Mouse (Mus musculus): Measurements from ENCODE around the gene Prkg1.

- TF ChIP-seq CTCF (IDR thresholded peaks at IDR 0.05; ENCODE audit: control insufficient read depth, insufficient read depth, insufficient replicate concordance, low read depth, low read length): no peak
- TF ChIP-seq POLR2A (IDR thresholded peaks at IDR 0.05; ENCODE audit: control insufficient read depth, low read depth, low read length): no peak
Measured at GRCm38 (mm10) chr19:31329893-31330292, 434.9 kb downstream of the Prkg1 start.
